Mouse (Mus musculus) T-helper 17 cell (primary cell): Measurements from ENCODE around the gene Vps26c.
"Not testable (repeated sequence)": the region's sequence is repeated elsewhere in the genome, so short reads cannot be mapped to it uniquely, and the experiment has no call there.

Experiments
- in situ Hi-C, 2 experiments: fragments of 300-600 bp; cut with MboI, MseI; formaldehyde crosslinking; loops; 1 replicate in 1 of 2; 2 replicates in 1 of 2; pipeline ENCODE4 v1.15.1; 2025; ENCODE audit warnings: high pct_unique_total_duplicates in 2 of 2

The Vps26c gene

GRCm38 (mm10) chr16:94504192-94504591 lies 22.4 kb downstream of the Vps26c start:
- in situ Hi-C loops: no loop called here

- in situ Hi-C loops: no loop called here
Observed at GRCm38 (mm10) chr16:94497911-94498310, 28.7 kb downstream of the Vps26c start.

GRCm38 (mm10) chr16:94497176-94497575 lies 29.5 kb downstream of the Vps26c start:
- in situ Hi-C loops: not testable (repeated sequence)

GRCm38 (mm10) chr16:94489326-94489725 lies 37.3 kb downstream of the Vps26c start:
- in situ Hi-C loops: no loop called here

GRCm38 (mm10) chr16:94487341-94487740 lies 39.3 kb downstream of the Vps26c start:
- in situ Hi-C loops: no loop called here

GRCm38 (mm10) chr16:94484752-94485535 lies 41.7 kb downstream of the Vps26c start:
- in situ Hi-C loops: no loop called here

GRCm38 (mm10) chr16:94473086-94473822 lies 53.4 kb downstream of the Vps26c start:
- in situ Hi-C loops: no loop called here

GRCm38 (mm10) chr16:94472515-94472951 lies 54.1 kb downstream of the Vps26c start:
- in situ Hi-C loops: no loop called here

- in situ Hi-C loops: no loop called here
Observed at GRCm38 (mm10) chr16:94468391-94468790, 58.2 kb downstream of the Vps26c start.

GRCm38 (mm10) chr16:94467337-94468055 lies 59.1 kb downstream of the Vps26c start:
- in situ Hi-C loops: no loop called here

- in situ Hi-C loops: not testable (repeated sequence)
Observed at GRCm38 (mm10) chr16:94466317-94466716, 60.3 kb downstream of the Vps26c start.

- in situ Hi-C loops: no loop called here
Observed at GRCm38 (mm10) chr16:94465900-94466299, 60.7 kb downstream of the Vps26c start.

- in situ Hi-C loops: no loop called here
Observed at GRCm38 (mm10) chr16:94464067-94464466, 62.6 kb downstream of the Vps26c start.

- in situ Hi-C loops: no loop called here
Observed at GRCm38 (mm10) chr16:94454146-94454545, 72.5 kb downstream of the Vps26c start.

GRCm38 (mm10) chr16:94452768-94453167 lies 73.9 kb downstream of the Vps26c start:
- in situ Hi-C loops: no loop called here

GRCm38 (mm10) chr16:94451545-94452488 lies 74.8 kb downstream of the Vps26c start:
- in situ Hi-C loops: no loop called here

GRCm38 (mm10) chr16:94449632-94450031 lies 77.0 kb downstream of the Vps26c start:
- in situ Hi-C loops: no loop called here

GRCm38 (mm10) chr16:94449151-94449550 lies 77.5 kb downstream of the Vps26c start:
- in situ Hi-C loops: no loop called here
